Mouse (Mus musculus): Measurements from ENCODE around the gene Tfcp2l1. TPM values are rescaled to one million over a fixed set of nuclear protein-coding genes. Genes with fewer than 3 reads are reported as not detected.

Tfcp2l1 gene
- polyA plus RNA-seq, 1 experiment from 2014 or later = 0.12 TPM

DNA sequence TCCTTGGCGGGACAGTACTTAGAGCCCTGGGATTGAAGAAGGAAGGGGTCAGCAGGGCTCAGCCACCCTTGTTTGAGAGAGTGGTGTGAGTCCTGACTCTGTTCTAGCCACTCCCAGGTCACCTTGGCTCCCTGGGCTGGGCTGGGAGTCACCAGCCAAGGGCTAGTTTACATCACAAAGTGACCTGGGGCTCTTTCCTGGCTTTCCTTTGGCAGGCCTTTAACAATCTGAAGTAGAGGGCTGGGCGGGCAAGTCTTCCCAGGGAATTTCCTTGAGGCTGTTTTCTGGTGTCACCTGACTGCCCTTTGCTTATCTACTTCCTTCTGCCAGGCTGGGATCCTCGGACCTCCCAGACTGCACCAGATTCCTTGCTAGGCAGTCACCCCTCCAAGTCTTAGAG, 20.3 kb downstream of the Tfcp2l1 start:
- Histone ChIP-seq H3K36me3 (ENCODE audit: control insufficient read depth, insufficient read depth, low read length) (no peaks in the 10 kb centered on the region), H3K27ac (ENCODE audit: low read depth, low read length) (no peak overlapping the region), H3K4me2 (no peak overlapping the region), H3K4me1 (ENCODE audit: control insufficient read depth, insufficient read depth, low read length) (no peaks in the 10 kb centered on the region; the same call in 1 of the 2 replicates), H3K9me3 (ENCODE audit: control insufficient read depth, low read length) (no peaks in the 10 kb centered on the region), H3K9ac (ENCODE audit: low read length) (no peak overlapping the region), H3K27me3 (ENCODE audit: control insufficient read depth, insufficient read depth, low read length) (no peaks in the 10 kb centered on the region), H3K4me3 (ENCODE audit: low read depth, low read length) (no peak overlapping the region)
- 31% methylated on average over 3 of the region's 3 CpGs for WGBS
- DNase-seq (ENCODE audit: low spot score, missing footprints) (peak; percentile 71), ATAC-seq (ENCODE audit: low FRiP score) (no peak)

- H3K4me1 ChIP-seq (ENCODE audit: control insufficient read depth, insufficient read depth, low read length) = no peaks in the 10 kb centered on the region; the same call in 1 of the 2 replicates
- no peaks in the 10 kb centered on the region for H3K9me3 ChIP-seq (ENCODE audit: control insufficient read depth, low read length)
- H3K4me3 ChIP-seq (ENCODE audit: low read depth, low read length) = no peak overlapping the region
- H3K4me2 ChIP-seq = no peak overlapping the region
- 0 out of 2 replicates have a peak, but pooled peaks have one; percentile 14 for ATAC-seq (ENCODE audit: low FRiP score)
- no peaks in the 10 kb centered on the region for H3K36me3 ChIP-seq (ENCODE audit: control insufficient read depth, insufficient read depth, low read length)
- no peak overlapping the region for H3K9ac ChIP-seq (ENCODE audit: low read length)
- peak; percentile 62 for DNase-seq (ENCODE audit: low spot score, missing footprints)
- 85% methylated on average over 9 of the region's 9 CpGs for WGBS
- no peak overlapping the region for H3K27ac ChIP-seq (ENCODE audit: low read depth, low read length)
- no peaks in the 10 kb centered on the region for H3K27me3 ChIP-seq (ENCODE audit: control insufficient read depth, insufficient read depth, low read length)
These were observed 22.4 kb downstream of the Tfcp2l1 start for GRCm38 (mm10) chr1:118649933-118650770.

DNA sequence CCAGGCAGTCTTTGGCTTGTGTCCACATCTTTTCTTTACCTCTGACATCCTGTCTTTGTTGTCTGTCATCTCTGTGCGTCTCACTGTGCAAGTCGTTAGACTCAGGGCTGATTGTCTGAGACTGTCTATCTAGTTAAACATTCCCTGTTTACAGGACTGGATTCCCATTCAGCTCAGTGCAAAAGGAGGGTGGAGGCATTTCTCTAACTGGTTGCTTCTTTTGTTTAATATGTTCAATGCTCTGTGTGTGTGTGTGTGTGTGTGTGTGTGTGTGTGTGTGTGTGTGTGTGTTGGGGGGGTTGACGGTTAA, 23.0 kb downstream of the Tfcp2l1 start:
- Histone ChIP-seq H3K9me3 (ENCODE audit: control insufficient read depth, low read length) (no peaks in the 10 kb centered on the region), H3K4me2 (no peak overlapping the region), H3K4me3 (ENCODE audit: low read depth, low read length) (no peak overlapping the region), H3K36me3 (ENCODE audit: control insufficient read depth, insufficient read depth, low read length) (no peaks in the 10 kb centered on the region), H3K4me1 (ENCODE audit: control insufficient read depth, insufficient read depth, low read length) (no peaks in the 10 kb centered on the region; the same call in 1 of the 2 replicates), H3K27me3 (ENCODE audit: control insufficient read depth, insufficient read depth, low read length) (no peaks in the 10 kb centered on the region), H3K27ac (ENCODE audit: low read depth, low read length) (no peak overlapping the region), H3K9ac (ENCODE audit: low read length) (no peak overlapping the region)
- WGBS = 60% methylated on average over 3 of the region's 3 CpGs
- ATAC-seq (ENCODE audit: low FRiP score) (no peak), DNase-seq (ENCODE audit: low spot score, missing footprints) (no peak)

GRCm38 (mm10) chr1:118658716-118659115, 31.0 kb downstream of the Tfcp2l1 start:
- no peak overlapping the region for H3K4me3 ChIP-seq (ENCODE audit: low read depth, low read length)
- no peak overlapping the region for H3K27ac ChIP-seq (ENCODE audit: low read depth, low read length)
- WGBS = 82% methylated on average over 6 of the region's 6 CpGs
- H3K9ac ChIP-seq (ENCODE audit: low read length) = no peak overlapping the region
- ATAC-seq (ENCODE audit: low FRiP score) (no peak), DNase-seq (ENCODE audit: low spot score, missing footprints) (no peak)
- H3K36me3 ChIP-seq (ENCODE audit: control insufficient read depth, insufficient read depth, low read length) = no peaks in the 10 kb centered on the region
- H3K4me2 ChIP-seq = no peak overlapping the region
- no peaks in the 10 kb centered on the region for H3K4me1 ChIP-seq (ENCODE audit: control insufficient read depth, insufficient read depth, low read length)
- no peaks in the 10 kb centered on the region for H3K27me3 ChIP-seq (ENCODE audit: control insufficient read depth, insufficient read depth, low read length)
- no peaks in the 10 kb centered on the region for H3K9me3 ChIP-seq (ENCODE audit: control insufficient read depth, low read length)

- ATAC-seq (ENCODE audit: low FRiP score) = no peak
- no peak for DNase-seq (ENCODE audit: low spot score, missing footprints)
These were observed 33.2 kb downstream of the Tfcp2l1 start for GRCm38 (mm10) chr1:118660880-118661465.

DNA sequence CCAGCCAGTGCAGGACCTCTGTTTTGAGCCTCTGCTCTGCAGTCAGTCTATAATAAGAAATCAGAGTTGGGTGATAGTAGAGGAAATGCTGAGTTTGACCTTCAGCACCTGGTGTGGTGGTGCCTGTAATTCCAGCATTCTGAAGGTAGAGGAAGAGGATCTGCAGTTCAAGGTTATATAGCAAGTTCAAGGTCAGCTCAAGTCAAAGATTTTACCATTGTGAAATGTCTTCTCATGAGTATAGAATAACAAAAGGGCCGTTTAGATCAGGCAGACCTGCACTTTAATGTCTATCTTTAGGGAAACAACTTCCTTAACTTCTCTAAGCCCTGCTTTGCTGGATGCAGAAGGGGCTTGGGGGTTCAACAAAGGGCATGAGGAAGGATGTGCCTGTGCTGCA, 35.3 kb downstream of the Tfcp2l1 start:
- H3K4me1 ChIP-seq (ENCODE audit: control insufficient read depth, insufficient read depth, low read length) = no peaks in the 10 kb centered on the region
- no peaks in the 10 kb centered on the region for H3K9me3 ChIP-seq (ENCODE audit: control insufficient read depth, low read length)
- no peak overlapping the region for H3K4me2 ChIP-seq
- H3K9ac ChIP-seq (ENCODE audit: low read length) = no peak overlapping the region
- H3K4me3 ChIP-seq (ENCODE audit: low read depth, low read length) = no peak overlapping the region
- ATAC-seq (ENCODE audit: low FRiP score) (no peak), DNase-seq (ENCODE audit: low spot score, missing footprints) (no peak)
- no peaks in the 10 kb centered on the region for H3K36me3 ChIP-seq (ENCODE audit: control insufficient read depth, insufficient read depth, low read length)
- no peaks in the 10 kb centered on the region for H3K27me3 ChIP-seq (ENCODE audit: control insufficient read depth, insufficient read depth, low read length)
- H3K27ac ChIP-seq (ENCODE audit: low read depth, low read length) = no peak overlapping the region
- WGBS = 83% methylated on average over 1 of the region's 1 CpGs

More at GRCm38 (mm10) chr1:118660880-118661465, 33.2 kb downstream of the Tfcp2l1 start:
- H3K9ac ChIP-seq (ENCODE audit: low read length) = no peak overlapping the region
- H3K9me3 ChIP-seq (ENCODE audit: control insufficient read depth, low read length) = no peaks in the 10 kb centered on the region
- WGBS = 81% methylated on average over 3 of the region's 3 CpGs
- no peak overlapping the region for H3K4me2 ChIP-seq
- H3K36me3 ChIP-seq (ENCODE audit: control insufficient read depth, insufficient read depth, low read length) = no peaks in the 10 kb centered on the region
- H3K4me3 ChIP-seq (ENCODE audit: low read depth, low read length) = no peak overlapping the region
- H3K4me1 ChIP-seq (ENCODE audit: control insufficient read depth, insufficient read depth, low read length) = no peaks in the 10 kb centered on the region
- no peak overlapping the region for H3K27ac ChIP-seq (ENCODE audit: low read depth, low read length)
- no peaks in the 10 kb centered on the region for H3K27me3 ChIP-seq (ENCODE audit: control insufficient read depth, insufficient read depth, low read length)

GRCm38 (mm10) chr1:118667536-118667935, 39.8 kb downstream of the Tfcp2l1 start:
- Histone ChIP-seq H3K27ac (ENCODE audit: low read depth, low read length) (no peak overlapping the region), H3K27me3 (ENCODE audit: control insufficient read depth, insufficient read depth, low read length) (no peaks in the 10 kb centered on the region), H3K4me3 (ENCODE audit: low read depth, low read length) (no peak overlapping the region), H3K9ac (ENCODE audit: low read length) (no peak overlapping the region), H3K4me1 (ENCODE audit: control insufficient read depth, insufficient read depth, low read length) (no peaks in the 10 kb centered on the region), H3K36me3 (ENCODE audit: control insufficient read depth, insufficient read depth, low read length) (no peaks in the 10 kb centered on the region), H3K9me3 (ENCODE audit: control insufficient read depth, low read length) (no peaks in the 10 kb centered on the region), H3K4me2 (no peak overlapping the region)
- ATAC-seq (ENCODE audit: low FRiP score) (no peak), DNase-seq (ENCODE audit: low spot score, missing footprints) (no peak)

GRCm38 (mm10) chr1:118672196-118672595, 44.5 kb downstream of the Tfcp2l1 start:
- Histone ChIP-seq H3K4me1 (ENCODE audit: control insufficient read depth, insufficient read depth, low read length) (no peaks in the 10 kb centered on the region), H3K4me2 (no peak overlapping the region), H3K36me3 (ENCODE audit: control insufficient read depth, insufficient read depth, low read length) (no peaks in the 10 kb centered on the region), H3K27me3 (ENCODE audit: control insufficient read depth, insufficient read depth, low read length) (no peaks in the 10 kb centered on the region), H3K4me3 (ENCODE audit: low read depth, low read length) (no peak overlapping the region), H3K27ac (ENCODE audit: low read depth, low read length) (no peak overlapping the region), H3K9ac (ENCODE audit: low read length) (no peak overlapping the region), H3K9me3 (ENCODE audit: control insufficient read depth, low read length) (no peaks in the 10 kb centered on the region)
- DNase-seq (ENCODE audit: low spot score, missing footprints) = no peak
- 39% methylated on average over 8 of the region's 8 CpGs for WGBS
- ATAC-seq (ENCODE audit: low FRiP score) = no peak

GRCm38 (mm10) chr1:118674176-118674575, 46.4 kb downstream of the Tfcp2l1 start:
- no peak overlapping the region for H3K4me2 ChIP-seq
- no peaks in the 10 kb centered on the region for H3K4me1 ChIP-seq (ENCODE audit: control insufficient read depth, insufficient read depth, low read length)
- H3K27ac ChIP-seq (ENCODE audit: low read depth, low read length) = no peak overlapping the region
- no peak overlapping the region for H3K9ac ChIP-seq (ENCODE audit: low read length)
- H3K27me3 ChIP-seq (ENCODE audit: control insufficient read depth, insufficient read depth, low read length) = no peaks in the 10 kb centered on the region
- H3K4me3 ChIP-seq (ENCODE audit: low read depth, low read length) = no peak overlapping the region
- ATAC-seq (ENCODE audit: low FRiP score) (no peak), DNase-seq (ENCODE audit: low spot score, missing footprints) (no peak)
- no peaks in the 10 kb centered on the region for H3K9me3 ChIP-seq (ENCODE audit: control insufficient read depth, low read length)
- no peaks in the 10 kb centered on the region for H3K36me3 ChIP-seq (ENCODE audit: control insufficient read depth, insufficient read depth, low read length)
- WGBS = 86% methylated on average over 4 of the region's 4 CpGs

Measured in midbrain, embryonic 11.5 days (tissue).